Mouse (Mus musculus): Measurements from ENCODE around the gene Nkx2-5. TPM values are rescaled to one million over a fixed set of nuclear protein-coding genes. Genes with fewer than 3 reads are reported as not detected.

Nkx2-5 gene
- total and polyA plus RNA-seq, 3 experiments, result 87.1 to 104 (median 96.3) TPM

GRCm38 (mm10) chr17:26789460-26790268 lies 55.1 kb downstream of the Nkx2-5 start:
- no peak overlapping the region for H3K4me3 ChIP-seq
- no peak overlapping the region for H3K27ac ChIP-seq
- no peak overlapping the region for H3K9ac ChIP-seq (ENCODE audit: low read depth, low read length)
- WGBS, result 92% methylated on average over 8 of the region's 8 CpGs
- no peaks in the 10 kb centered on the region for H3K27me3 ChIP-seq (ENCODE audit: control insufficient read depth, insufficient read depth, low read length)
- H3K36me3 ChIP-seq (ENCODE audit: control insufficient read depth, insufficient read depth, low read length), result no peaks in the 10 kb centered on the region
- TF ChIP-seq POLR2A (IDR thresholded peaks at IDR 0.05; ENCODE audit: insufficient read depth, low read depth, low read length), result no peak
- TF ChIP-seq EP300 (IDR thresholded peaks at IDR 0.05; ENCODE audit: insufficient read depth, low read depth, low read length), result no peak
- no peak for TF ChIP-seq CTCF (IDR thresholded peaks at IDR 0.05)
- intact Hi-C loops (cut with DNase I), result no loop called here
- no peaks in the 10 kb centered on the region; the same call in 1 of the 2 replicates for H3K4me1 ChIP-seq (ENCODE audit: control insufficient read depth, insufficient read depth, low read length)
- H3K79me2 ChIP-seq (replicated peaks; ENCODE audit: control insufficient read depth, insufficient read depth, low read length), result no peaks in the 10 kb centered on the region
- DNase-seq, result no peak

- TF ChIP-seq EP300 (IDR thresholded peaks at IDR 0.05; ENCODE audit: insufficient read depth, low read depth, low read length) (no peak), POLR2A (IDR thresholded peaks at IDR 0.05; ENCODE audit: insufficient read depth, low read depth, low read length) (no peak), CTCF (IDR thresholded peaks at IDR 0.05) (no peak)
- WGBS, result 96% methylated on average over 8 of the region's 8 CpGs
Measured at GRCm38 (mm10) chr17:26788986-26789385, 55.8 kb downstream of the Nkx2-5 start.

More at GRCm38 (mm10) chr17:26788986-26789385, 55.8 kb downstream of the Nkx2-5 start:
- intact Hi-C loops (cut with DNase I), result no loop called here
- H3K27ac ChIP-seq, result no peak overlapping the region
- H3K4me3 ChIP-seq, result no peak overlapping the region
- H3K9ac ChIP-seq (ENCODE audit: low read depth, low read length), result no peak overlapping the region
- DNase-seq, result no peak
- H3K79me2 ChIP-seq (replicated peaks; ENCODE audit: control insufficient read depth, insufficient read depth, low read length), result no peaks in the 10 kb centered on the region
- H3K4me1 ChIP-seq (ENCODE audit: control insufficient read depth, insufficient read depth, low read length), result no peaks in the 10 kb centered on the region; the same call in 1 of the 2 replicates
- H3K36me3 ChIP-seq (ENCODE audit: control insufficient read depth, insufficient read depth, low read length), result no peaks in the 10 kb centered on the region
- H3K27me3 ChIP-seq (ENCODE audit: control insufficient read depth, insufficient read depth, low read length), result no peaks in the 10 kb centered on the region

Other genes with a start within 250 kb of the Nkx2-5 start
- gene Atp6v0e, start 181.8 kb downstream of the Nkx2-5 start, total RNA-seq (2021), result 10 to 100 TPM; 60.9 to 67.2 TPM
- 143 and 187 TPM in 2 replicates for gene Atp6v0e, start 181.8 kb downstream of the Nkx2-5 start, polyA plus RNA-seq (2012; rRNA removed)
- 10 to 100 TPM; 63.5 to 72.9 TPM for gene Crebrf, start 129.4 kb downstream of the Nkx2-5 start, total RNA-seq (2021)
- gene Crebrf, start 129.4 kb downstream of the Nkx2-5 start, polyA plus RNA-seq (2012; rRNA removed), result 6.1 and 10.7 TPM in 2 replicates
- 10 to 100 TPM; 28.5 to 28.8 TPM for gene Bnip1, start 63.9 kb downstream of the Nkx2-5 start, total RNA-seq (2021)
- gene Bnip1, start 63.9 kb downstream of the Nkx2-5 start, polyA plus RNA-seq (2012; rRNA removed), result 23.7 and 28.8 TPM in 2 replicates
- gene Kifc5b, start 72.1 kb upstream of the Nkx2-5 start, total RNA-seq (2021), result under 1 TPM; 0.26 to 0.36 TPM
- gene Kifc5b, start 72.1 kb upstream of the Nkx2-5 start, polyA plus RNA-seq (2012; rRNA removed), result 0.62 and 0.79 TPM in 2 replicates
- gene Phf1, start 88.0 kb upstream of the Nkx2-5 start, total RNA-seq (2021), result 10 to 100 TPM; 17.8 to 18.1 TPM
- 35.3 and 36.8 TPM in 2 replicates for gene Phf1, start 88.0 kb upstream of the Nkx2-5 start, polyA plus RNA-seq (2012; rRNA removed)
- 10 to 100 TPM; 78.6 to 94.2 TPM for gene Cuta, start 94.6 kb upstream of the Nkx2-5 start, total RNA-seq (2021)
- 85.1 and 96.6 TPM in 2 replicates for gene Cuta, start 94.6 kb upstream of the Nkx2-5 start, polyA plus RNA-seq (2012; rRNA removed)
- gene Syngap1, start 96.2 kb upstream of the Nkx2-5 start, total RNA-seq (2021), result 1 to 10 TPM; 4.1 to 4.2 TPM
- gene Syngap1, start 96.2 kb upstream of the Nkx2-5 start, polyA plus RNA-seq (2012; rRNA removed), result 6.7 and 9.0 TPM in 2 replicates
- gene Zbtb9, start 128.2 kb upstream of the Nkx2-5 start, total RNA-seq (2021), result 1 to 10 TPM; 1.5 to 3.5 TPM
- gene Zbtb9, start 128.2 kb upstream of the Nkx2-5 start, polyA plus RNA-seq (2012; rRNA removed), result 2.4 and 2.8 TPM in 2 replicates
- 10 to 100 TPM; 15.0 to 16.9 TPM for gene Bak1, start 184.0 kb upstream of the Nkx2-5 start, total RNA-seq (2021)
- gene Bak1, start 184.0 kb upstream of the Nkx2-5 start, polyA plus RNA-seq (2012; rRNA removed), result 35.0 and 35.9 TPM in 2 replicates
- 1 to 10 TPM; 4.6 to 6.2 TPM for gene Itpr3, start 212.3 kb upstream of the Nkx2-5 start, total RNA-seq (2021)
- 3.4 and 6.7 TPM in 2 replicates for gene Itpr3, start 212.3 kb upstream of the Nkx2-5 start, polyA plus RNA-seq (2012; rRNA removed)